Mouse (Mus musculus): Measurements from ENCODE around the gene Ptprr. TPM values are rescaled to one million over a fixed set of nuclear protein-coding genes. Genes with fewer than 3 reads are reported as not detected.

The Ptprr gene
- total RNA-seq, 2 experiments from 2014 or later: 3.8 to 4.3 TPM

- no peak for DNase-seq (ENCODE audit: low spot score in 2 of 2)
Observed at GRCm38 (mm10) chr10:116115881-116116677, 98.1 kb downstream of the Ptprr start.

- no peak for DNase-seq (ENCODE audit: low spot score in 2 of 2)
Observed at GRCm38 (mm10) chr10:116117060-116117459, 99.0 kb downstream of the Ptprr start.

DNA sequence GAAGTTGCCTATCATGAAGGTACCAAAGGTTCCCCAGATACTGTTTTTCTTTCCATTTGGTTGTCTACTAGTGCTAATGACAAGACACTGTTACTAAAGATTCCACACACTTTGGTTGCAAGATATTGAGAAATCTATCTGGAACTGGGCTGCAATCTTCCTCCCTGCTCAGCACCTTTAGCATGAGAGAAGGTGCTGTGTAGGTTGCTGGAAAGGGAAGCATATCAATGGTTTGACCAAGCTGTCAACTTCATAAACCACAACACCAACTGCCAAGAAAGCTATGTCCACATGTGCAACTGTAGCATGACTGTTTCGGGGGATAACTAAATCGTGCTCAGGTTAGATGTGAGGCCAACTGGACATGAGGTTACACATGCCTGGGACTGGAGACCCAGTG lies 103.5 kb downstream of the Ptprr start:
- DNase-seq (ENCODE audit: low spot score in 2 of 2): no peak

DNA sequence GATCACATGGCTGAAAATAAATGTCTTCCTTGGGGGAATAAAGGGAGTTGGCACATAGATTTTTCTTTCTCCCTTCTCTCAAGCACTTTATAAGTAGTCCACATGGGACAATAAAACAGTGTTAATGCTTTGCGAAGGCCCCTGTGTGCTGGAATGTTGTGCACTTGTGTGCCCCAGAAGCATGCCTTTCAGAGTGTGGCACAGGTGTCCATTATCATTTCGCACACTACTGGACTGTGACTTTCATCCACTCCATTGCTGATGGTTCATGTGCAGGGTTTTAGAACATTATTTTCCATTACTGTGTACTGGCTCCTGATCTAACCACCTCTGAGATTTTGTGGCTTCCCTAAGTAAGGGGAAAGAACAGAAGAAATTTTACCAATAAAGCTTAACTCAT lies 105.8 kb downstream of the Ptprr start:
- DNase-seq (ENCODE audit: low spot score in 2 of 2): no peak

GRCm38 (mm10) chr10:116125364-116125763 lies 107.4 kb downstream of the Ptprr start:
- DNase-seq (ENCODE audit: low spot score in 2 of 2): no peak

DNA sequence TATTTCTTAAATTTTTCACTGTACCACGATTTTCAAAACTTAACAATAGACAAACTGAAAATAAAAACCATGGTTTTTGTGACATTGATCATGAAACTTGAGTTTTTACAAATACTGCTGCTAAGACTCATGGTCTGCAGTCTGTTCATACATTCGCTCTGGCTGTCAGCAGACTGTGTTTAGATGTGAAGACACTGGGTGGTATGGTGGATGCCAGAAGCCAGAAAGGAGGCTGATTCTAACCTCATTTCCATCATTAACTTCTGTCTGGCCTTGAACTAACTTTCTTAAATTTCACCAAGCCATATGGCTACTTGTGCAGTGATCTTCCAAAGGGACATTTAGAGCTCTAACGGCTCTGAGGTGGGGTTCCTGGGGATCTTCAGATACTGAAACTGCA lies 112.4 kb downstream of the Ptprr start:
- DNase-seq (ENCODE audit: low spot score in 2 of 2): no peak

GRCm38 (mm10) chr10:116131223-116131622 lies 113.2 kb downstream of the Ptprr start:
- DNase-seq (ENCODE audit: low spot score in 2 of 2): no peak

DNA sequence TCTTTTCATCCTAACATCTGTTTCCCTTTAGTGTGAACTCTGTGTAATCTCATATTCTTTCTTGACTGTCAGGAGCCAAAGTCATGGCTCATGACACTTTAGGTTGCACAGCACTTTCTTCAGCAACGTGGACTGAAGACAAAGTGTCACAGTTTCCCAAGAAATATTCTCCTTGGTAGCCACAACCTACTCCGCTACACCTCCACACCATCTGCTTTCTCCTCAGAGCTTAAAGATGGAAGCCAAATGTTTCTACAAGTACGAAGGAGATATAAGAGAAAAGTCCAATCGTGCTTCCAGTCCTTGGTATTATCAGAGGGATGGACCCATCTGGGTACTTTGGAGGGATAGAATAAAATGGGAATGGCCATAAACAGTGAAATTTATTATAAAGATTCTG lies 114.2 kb downstream of the Ptprr start:
- no peak for DNase-seq (ENCODE audit: low spot score in 2 of 2)

GRCm38 (mm10) chr10:116135187-116135586 lies 117.2 kb downstream of the Ptprr start:
- DNase-seq (ENCODE audit: low spot score in 2 of 2): no peak

GRCm38 (mm10) chr10:116140226-116140625 lies 122.2 kb downstream of the Ptprr start:
- no peak for DNase-seq (ENCODE audit: low spot score in 2 of 2)

GRCm38 (mm10) chr10:116143684-116144083 lies 125.7 kb downstream of the Ptprr start:
- no peak for DNase-seq (ENCODE audit: low spot score in 2 of 2)

DNA sequence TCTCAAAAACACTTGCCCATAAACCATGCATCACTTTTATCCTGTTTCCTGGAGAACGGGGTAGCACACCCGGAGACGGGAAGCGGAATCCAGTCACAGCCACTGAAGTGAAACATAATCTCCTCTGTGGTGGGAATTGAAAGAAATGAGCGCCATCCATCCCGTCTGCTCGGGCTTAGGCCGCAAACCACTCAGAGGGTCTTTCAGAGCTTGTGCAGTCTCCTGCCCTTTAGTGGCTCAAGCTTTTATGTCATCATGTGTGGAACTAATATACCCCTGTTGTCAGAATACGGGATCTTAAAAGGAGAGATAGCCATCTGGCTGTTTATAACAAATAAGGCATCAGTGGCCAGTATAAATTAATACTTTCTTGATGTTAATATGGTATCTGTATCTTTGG lies 128.1 kb downstream of the Ptprr start:
- DNase-seq (ENCODE audit: low spot score in 2 of 2): no peak

- no peak for DNase-seq (ENCODE audit: low spot score in 2 of 2)
Observed at GRCm38 (mm10) chr10:116154707-116155106, 136.7 kb downstream of the Ptprr start.

GRCm38 (mm10) chr10:116156699-116157098 lies 138.7 kb downstream of the Ptprr start:
- no peak for DNase-seq (ENCODE audit: low spot score in 2 of 2)

- no peak for DNase-seq (ENCODE audit: low spot score in 2 of 2)
Observed at GRCm38 (mm10) chr10:116162338-116162737, 144.3 kb downstream of the Ptprr start.

DNA sequence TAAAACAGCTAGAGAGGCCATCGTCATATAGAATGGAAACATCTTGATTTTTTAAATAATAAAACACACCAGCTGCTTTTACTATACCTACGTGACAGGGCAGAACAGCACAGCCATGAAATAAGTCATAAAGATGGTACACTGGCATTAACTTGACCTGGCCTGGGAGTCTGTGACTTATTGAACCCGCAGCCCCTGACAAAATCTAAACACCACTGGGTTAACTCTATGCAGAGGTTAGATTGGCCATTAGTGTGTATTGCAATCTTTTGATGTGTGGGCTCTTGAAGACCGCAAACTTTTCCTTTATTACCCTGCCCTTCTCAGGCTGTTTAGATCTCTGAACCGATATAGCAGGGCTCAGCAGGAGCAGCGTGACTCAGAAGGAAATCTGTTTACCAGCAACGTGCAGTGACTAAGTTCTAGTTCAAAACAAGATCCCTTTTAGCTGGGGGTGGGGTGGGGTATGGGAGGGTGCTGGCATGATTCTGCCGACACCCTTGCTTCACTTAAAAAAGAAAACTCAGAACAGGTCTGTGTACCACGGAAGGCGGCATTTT lies 157.4 kb downstream of the Ptprr start:
- DNase-seq (ENCODE audit: low spot score in 2 of 2): no peak

DNA sequence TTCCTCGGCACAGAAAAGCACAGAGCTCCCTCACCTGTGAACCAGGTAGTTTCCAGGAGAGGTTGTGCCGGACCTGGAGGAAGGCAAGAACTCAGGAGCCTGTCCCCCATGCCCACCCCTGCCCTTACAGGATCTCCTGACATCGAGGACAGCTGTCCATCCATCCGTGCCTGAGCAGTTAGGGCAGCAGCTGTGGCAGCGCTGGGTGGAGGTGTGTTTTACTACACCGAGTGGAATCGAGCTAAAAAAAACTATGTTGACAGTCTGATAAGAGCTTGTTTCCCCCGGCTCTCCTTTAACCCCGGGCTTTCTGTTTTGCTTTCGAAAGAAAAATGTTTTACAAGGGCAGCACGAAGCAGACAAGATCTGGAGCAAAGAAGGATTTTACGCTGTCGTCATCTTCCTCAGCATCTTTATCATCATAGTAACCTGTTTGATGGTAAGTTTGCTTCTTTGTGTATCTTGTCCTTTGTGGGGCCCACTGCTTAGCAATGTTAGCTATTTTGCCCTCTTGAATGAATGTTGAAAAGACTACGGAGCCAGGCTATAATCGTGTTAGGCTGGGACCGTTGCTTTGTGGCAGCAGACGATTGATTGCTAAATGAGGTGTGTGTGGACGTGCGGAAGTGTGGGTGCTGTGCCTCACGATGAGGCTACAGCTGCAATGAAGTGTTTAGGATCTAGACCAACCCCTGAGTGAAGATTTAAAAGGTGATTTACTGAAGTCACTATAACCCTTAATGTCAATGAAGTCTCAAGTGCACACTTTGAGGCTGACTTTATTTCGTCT lies 159.6 kb downstream of the Ptprr start:
- no peak for DNase-seq (ENCODE audit: low spot score in 2 of 2)

GRCm38 (mm10) chr10:116181235-116181634 lies 163.2 kb downstream of the Ptprr start:
- DNase-seq (ENCODE audit: low spot score in 2 of 2): no peak

- DNase-seq (ENCODE audit: low spot score in 2 of 2): no peak
Observed at GRCm38 (mm10) chr10:116182221-116182620, 164.2 kb downstream of the Ptprr start.

DNA sequence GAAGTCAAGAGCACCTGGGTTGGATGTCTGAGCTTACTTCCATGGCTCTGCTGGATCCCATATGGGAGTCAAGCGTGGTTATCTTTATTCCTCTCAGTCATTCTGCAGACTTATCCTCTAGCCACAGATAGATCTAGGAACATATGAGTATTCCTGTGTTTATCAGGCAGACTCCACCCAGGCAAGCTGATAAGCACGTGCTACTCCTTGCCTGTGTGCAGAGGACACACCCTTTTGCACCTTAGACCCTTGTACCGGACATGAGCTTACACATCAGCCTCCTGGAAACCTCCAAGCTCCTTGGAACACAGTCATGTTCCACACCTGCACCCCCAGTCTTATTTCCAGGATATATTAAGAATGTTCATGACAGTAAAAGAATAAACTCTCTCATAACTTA lies 165.2 kb downstream of the Ptprr start:
- DNase-seq (ENCODE audit: low spot score in 2 of 2): no peak

DNA sequence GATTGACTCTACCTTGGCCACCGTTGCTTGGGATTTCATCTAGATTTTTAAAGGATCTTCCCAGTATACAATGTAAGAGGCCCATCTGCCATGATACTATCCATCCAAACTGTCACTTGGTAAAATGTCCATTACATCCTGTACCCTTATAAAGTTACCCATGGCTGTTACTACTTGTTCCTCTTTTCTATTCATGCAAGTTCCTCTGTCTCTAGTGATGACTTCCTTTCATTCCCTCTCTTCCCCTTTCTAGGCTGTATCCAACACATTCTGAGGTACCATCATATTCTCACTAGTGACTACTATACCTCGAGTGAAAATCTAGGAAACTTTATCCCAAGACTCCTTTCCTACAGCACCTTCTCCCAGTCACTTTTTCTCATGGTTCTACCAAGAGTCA lies 173.7 kb downstream of the Ptprr start:
- no peak for DNase-seq (ENCODE audit: low spot score in 2 of 2)

DNA sequence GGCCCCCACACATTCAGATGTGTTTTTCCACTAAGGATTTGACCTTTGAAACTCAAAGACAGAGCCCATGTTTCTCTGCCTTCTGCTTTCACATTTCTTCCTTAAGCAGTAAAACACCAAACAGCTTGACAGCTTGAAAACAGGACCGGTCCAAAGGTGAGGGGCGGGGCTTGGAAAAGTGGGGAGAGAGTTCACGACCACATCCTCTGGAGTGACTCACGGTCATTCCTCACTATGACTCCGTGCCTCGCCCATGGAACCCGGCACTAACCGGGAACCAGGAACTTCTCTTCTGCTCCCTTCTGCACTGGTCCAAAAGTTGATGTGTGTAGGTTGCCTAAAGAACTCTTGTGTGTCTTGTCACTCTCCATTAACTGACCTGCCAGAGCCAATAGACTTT lies 174.3 kb downstream of the Ptprr start:
- DNase-seq (ENCODE audit: low spot score in 2 of 2): no peak

Measured in adrenal gland, adult 18-20 months (tissue).